Mouse (Mus musculus): Measurements from ENCODE around the gene Pus1.

DNA sequence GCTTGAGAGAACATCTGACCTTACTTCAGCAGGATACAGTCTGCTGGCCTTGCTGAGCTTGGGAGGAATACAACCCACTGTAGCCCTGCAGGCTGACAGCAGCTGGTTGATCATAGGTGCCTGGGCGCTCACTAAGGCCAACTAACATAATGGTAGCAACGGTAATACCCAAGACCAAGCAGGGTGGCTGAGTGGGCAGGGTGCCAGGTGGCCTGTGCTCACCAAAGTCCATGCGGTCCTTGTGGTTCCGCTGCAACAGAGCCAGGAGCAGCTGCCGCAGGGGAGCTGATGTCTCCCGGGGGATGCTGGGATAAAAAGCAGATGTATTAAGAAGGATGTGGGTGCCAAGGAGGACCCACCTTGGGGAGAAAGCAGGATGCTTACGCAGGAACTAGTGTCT, 13.9 kb upstream of the Pus1 start:
- no peak for TF ChIP-seq CTCF (IDR thresholded peaks at IDR 0.05; ENCODE audit: low read depth, low read length)
- no peak for TF ChIP-seq POLR2A (IDR thresholded peaks at IDR 0.05; ENCODE audit: extremely low read depth, insufficient read depth, low read length)

Data from liver, adult 2 months (tissue).